Mouse (Mus musculus) heart, adult 2 months (tissue): ENCODE measurements around the gene Ptch1. TPM values are rescaled to one million over a fixed set of nuclear protein-coding genes. Genes with fewer than 3 reads are reported as not detected.

ENCODE experiments used
- DNase-seq, 2 experiments: peaks; one replicate each; pipeline ENCODE4 v3.0.0; 2021
- H3K27ac ChIP-seq: fragments of 200-600 bp; 2 replicates; pipeline ENCODE4 v1.8.1; 2022
- H3K27me3 ChIP-seq: fragments of 200-500 bp; 2 replicates; pipeline ENCODE4 v1.6.1; 2012; ENCODE audit warnings: mild to moderate bottlenecking, low read length, inconsistent platforms, mixed read lengths; ENCODE audit not compliant: control insufficient read depth, insufficient read depth
- H3K36me3 ChIP-seq: fragments of 200-500 bp; 2 replicates; pipeline ENCODE4 v1.6.1; 2012; ENCODE audit warnings: low read length, inconsistent platforms; ENCODE audit not compliant: control insufficient read depth, insufficient read depth
- H3K4me1 ChIP-seq: fragments of 200-500 bp; 2 replicates; pipeline ENCODE4 v1.6.1; 2011; ENCODE audit warnings: low read length; ENCODE audit not compliant: control insufficient read depth, insufficient read depth
- H3K4me3 ChIP-seq: fragments of 200-600 bp; 2 replicates; pipeline ENCODE4 v1.8.1; 2022
- H3K79me2 ChIP-seq: fragments of 200-500 bp; replicated peaks from 2 replicates; pipeline ENCODE4 v1.6.1; 2012; ENCODE audit warnings: mild to moderate bottlenecking, inconsistent platforms, low read length, moderate library complexity, mixed read lengths; ENCODE audit not compliant: control insufficient read depth, insufficient read depth
- H3K9ac ChIP-seq: fragments of 200-500 bp; 2 replicates; pipeline ENCODE4 v1.6.1; 2012; ENCODE audit warnings: low read depth, mild to moderate bottlenecking, control low read depth, inconsistent platforms, low read length, mixed read lengths
- CTCF ChIP-seq: fragments of 200-600 bp; IDR thresholded peaks from 2 replicates; pipeline ENCODE4 v1.8.1; 2022; ENCODE audit warnings: antibody characterized with exemption, mild to moderate bottlenecking, moderate library complexity
- EP300 ChIP-seq: fragments of 200-500 bp; IDR thresholded peaks from 2 replicates; pipeline ENCODE4 v1.6.1; 2011; ENCODE audit warnings: low read depth, low read length, control low read depth; ENCODE audit not compliant: insufficient read depth
- POLR2A ChIP-seq: fragments of 200-500 bp; IDR thresholded peaks from 2 replicates; pipeline ENCODE4 v1.6.1; 2011; ENCODE audit warnings: mild to moderate bottlenecking, low read depth, low read length, control low read depth; ENCODE audit not compliant: insufficient read depth
- WGBS: fragments of 180-500 bp; shearing (Covaris S2); methylation state at CpG from one replicate; pipeline ENCODE4 v1.1.7; 2018; 5-methylcytosine and 5-hydroxymethylcytosine counted together
- intact Hi-C: fragments of 180-260 bp; cut with DNase I; formaldehyde crosslinking; loops from one replicate; pipeline ENCODE4 v1.15.1; 2025
- polyA plus RNA-seq: library from polyadenylated mRNA; depleted of rRNA; stranded (reverse); fragments of >200 nt; gene quantifications from 2 replicates; pipeline ENCODE4 v1.2.3, GENCODE M21; 2012
- total RNA-seq, 2 experiments: library from RNA; stranded (reverse); gene quantifications; 2 replicates each; pipeline ENCODE4 v1.2.3; 2021

The Ptch1 gene
- total and polyA plus RNA-seq, 3 experiments = 6.7 to 16.4 (median 9.3) TPM

GRCm38 (mm10) chr13:63566018-63567015 lies 7.1 kb downstream of the Ptch1 start:
- no peak for TF ChIP-seq CTCF
- 0 out of 2 replicates have a peak, but pooled peaks have one; percentile 29 for TF ChIP-seq EP300
- peak; percentile 54 for TF ChIP-seq POLR2A
- intact Hi-C loops = loop anchor here (5.0 to 10.0 kb wide), 4 partner anchors 246 to 598 kb away; partner anchors contain the start of gene Habp4
- peak overlapping the region; percentile 96 for H3K27ac ChIP-seq

DNA sequence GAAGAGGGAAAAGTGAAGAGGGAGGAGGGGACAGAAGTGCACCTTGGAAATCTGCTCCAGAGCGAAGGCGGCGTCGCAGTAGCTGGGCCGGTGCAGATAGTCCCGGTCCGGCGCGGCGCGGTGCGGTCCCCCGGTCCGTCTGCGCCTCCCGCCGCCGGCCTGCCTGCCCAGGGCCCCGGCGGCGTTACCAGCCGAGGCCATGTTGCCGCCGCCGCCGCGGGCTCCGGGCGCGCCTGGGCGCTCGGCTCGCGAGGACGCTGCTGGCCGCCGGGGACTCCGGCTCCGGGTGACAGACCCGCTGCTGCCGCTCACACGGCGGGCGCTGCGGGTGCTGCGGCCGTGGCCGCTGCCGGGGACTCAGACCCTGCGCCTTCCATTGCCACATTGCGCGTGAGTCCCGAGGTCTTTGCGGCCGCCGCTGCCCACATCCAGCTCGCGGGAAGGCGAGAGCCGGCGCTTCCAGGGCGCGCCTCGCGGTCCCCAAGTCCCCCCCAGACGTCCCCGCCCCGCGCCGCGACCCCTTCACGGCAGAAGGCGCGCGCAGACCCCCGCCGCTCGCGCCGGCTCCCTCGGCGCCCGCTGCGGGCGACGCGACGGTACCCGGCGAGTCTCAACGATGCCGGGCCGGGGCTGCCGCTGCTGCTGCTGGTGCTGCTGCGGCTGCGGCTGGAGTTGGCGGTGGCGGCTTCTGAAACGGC lies 7.9 kb downstream of the Ptch1 start:
- intact Hi-C loops = loop anchor here (5.0 to 10.0 kb wide), 4 partner anchors 247 to 599 kb away; partner anchors contain the start of gene Habp4
- no peaks in the 10 kb centered on the region; the same call in 1 of the 2 replicates for H3K79me2 ChIP-seq

More at GRCm38 (mm10) chr13:63566018-63567015, 7.1 kb downstream of the Ptch1 start:
- H3K9ac ChIP-seq = peak overlapping the region; percentile 92
- H3K4me1 ChIP-seq = no peaks in the 10 kb centered on the region; the same call in 1 of the 2 replicates
- H3K36me3 ChIP-seq = no peaks in the 10 kb centered on the region
- under 1% methylated on average over 46 of the region's 46 CpGs for WGBS
- H3K27me3 ChIP-seq = no peaks in the 10 kb centered on the region
- H3K4me3 ChIP-seq = peak overlapping the region; percentile 78
- no peaks in the 10 kb centered on the region for H3K79me2 ChIP-seq
- peak; percentile 79 to 88 for DNase-seq

DNA sequence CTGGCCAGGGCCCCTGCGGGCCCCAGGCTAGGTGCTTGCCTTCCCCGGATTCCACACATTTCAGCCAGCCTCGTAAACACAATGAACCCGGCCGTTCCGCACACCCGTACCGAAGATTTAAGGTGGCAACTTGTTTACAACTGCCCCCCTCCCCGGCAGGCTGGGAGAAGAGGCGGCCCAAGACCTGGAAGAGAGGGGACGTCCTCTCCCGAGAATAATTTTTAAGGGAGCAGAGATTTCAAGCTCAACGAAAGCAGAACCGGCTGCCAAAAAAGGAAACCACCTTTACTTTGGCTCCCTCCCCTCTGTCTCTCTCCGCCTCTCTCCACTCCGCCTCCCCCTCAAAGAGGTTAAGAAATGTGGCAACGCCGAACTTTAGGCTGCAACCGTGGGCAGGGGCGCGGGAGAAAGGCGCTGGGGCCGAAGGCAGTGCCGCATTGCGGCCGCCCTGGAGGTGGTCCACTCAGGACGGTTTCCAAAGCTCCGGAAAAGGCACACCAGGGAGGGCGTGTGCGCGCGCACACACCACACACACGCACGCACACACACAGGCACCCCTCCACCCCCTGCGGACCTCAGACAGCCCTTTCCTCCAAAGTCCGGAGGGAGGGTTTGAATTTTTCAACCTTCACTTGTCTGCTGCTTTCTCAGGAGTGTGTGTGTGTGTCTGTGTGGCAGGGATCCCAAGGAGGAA lies 8.6 kb downstream of the Ptch1 start:
- no peaks in the 10 kb centered on the region; the same call in 1 of the 2 replicates for H3K4me1 ChIP-seq
- peaks cover 1% of the 10 kb centered on the region; the same call in 1 of the 2 replicates for H3K79me2 ChIP-seq
- intact Hi-C loops = loop anchor here (5.0 to 10.0 kb wide), 6 partner anchors 37 to 600 kb away; partner anchors contain the start of gene Habp4
- peak overlapping the region; percentile 78 for H3K4me3 ChIP-seq
- peak; percentile 84 for TF ChIP-seq POLR2A
- peak; percentile 32; the same call in 1 of the 2 replicates for TF ChIP-seq EP300
- no peak for TF ChIP-seq CTCF
- no peaks in the 10 kb centered on the region for H3K36me3 ChIP-seq
- peak overlapping the region; percentile 92 for H3K9ac ChIP-seq
- DNase-seq = peak; percentile 84 to 85
- no peaks in the 10 kb centered on the region for H3K27me3 ChIP-seq
- WGBS = under 1% methylated on average over 36 of the region's 36 CpGs
- H3K27ac ChIP-seq = peak overlapping the region; percentile 96

More for the DNA sequence above, 7.9 kb downstream of the Ptch1 start:
- no peak for TF ChIP-seq POLR2A
- no peak for TF ChIP-seq EP300
- TF ChIP-seq CTCF = no peak
- Histone ChIP-seq H3K27me3 (no peaks in the 10 kb centered on the region), H3K9ac (peak overlapping the region; percentile 92), H3K36me3 (no peaks in the 10 kb centered on the region), H3K27ac (peak overlapping the region; percentile 96), H3K4me1 (no peaks in the 10 kb centered on the region; the same call in 1 of the 2 replicates), H3K4me3 (peak overlapping the region; percentile 78)
- peak; percentile 71 to 78 for DNase-seq
- under 1% methylated on average over 99 of the region's 99 CpGs for WGBS

DNA sequence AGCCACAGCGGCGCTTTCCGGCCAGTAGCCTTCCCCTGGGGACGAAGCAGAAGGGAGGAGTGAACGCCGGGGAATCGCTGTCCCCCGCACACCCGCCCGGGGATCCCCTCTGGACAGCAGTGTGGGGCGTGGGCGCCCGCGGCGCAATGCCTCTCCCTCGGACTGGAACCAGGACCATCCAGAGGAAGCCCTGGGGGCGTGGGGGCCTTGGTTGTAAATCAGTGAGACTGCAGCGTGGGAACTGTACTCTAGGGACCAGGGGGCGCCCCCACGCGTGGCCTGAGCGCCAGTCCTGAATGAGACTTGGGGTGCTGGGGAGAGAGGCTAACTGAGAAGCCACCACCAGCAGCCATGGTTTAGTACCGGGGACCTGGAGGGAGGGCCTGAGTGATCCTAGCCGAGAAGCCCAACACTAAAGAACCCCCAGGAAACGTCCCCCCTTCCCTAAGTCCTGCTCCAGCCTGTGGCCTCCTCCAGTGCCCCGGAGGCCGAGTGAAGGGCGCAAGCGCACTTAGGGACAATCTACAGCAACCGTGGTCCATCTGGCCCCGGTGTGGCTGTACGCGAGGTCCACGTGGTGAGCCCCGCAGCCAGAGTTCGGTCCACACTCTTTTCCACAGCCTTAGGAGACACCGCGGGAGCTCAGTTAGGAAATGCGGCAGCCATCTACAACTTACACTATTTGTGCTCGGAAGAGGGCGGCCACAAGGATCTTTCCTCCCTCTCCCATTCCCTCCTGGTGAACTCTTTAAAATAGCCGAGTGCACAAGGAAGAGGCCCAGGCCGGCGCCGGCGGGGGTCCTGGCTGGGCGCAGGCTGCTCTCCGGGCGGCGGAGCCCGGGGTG lies 9.4 kb downstream of the Ptch1 start:
- under 1% methylated on average over 51 of the region's 51 CpGs for WGBS
- TF ChIP-seq POLR2A = 0 out of 2 replicates have a peak, but pooled peaks have one; percentile 6
- no peak for TF ChIP-seq EP300
- Histone ChIP-seq H3K79me2 (peaks cover 1% of the 10 kb centered on the region; the same call in 1 of the 2 replicates), H3K9ac (peak overlapping the region; percentile 92), H3K4me1 (no peaks in the 10 kb centered on the region; the same call in 1 of the 2 replicates), H3K4me3 (peak overlapping the region; percentile 78), H3K27me3 (no peaks in the 10 kb centered on the region), H3K36me3 (no peaks in the 10 kb centered on the region), H3K27ac (peak overlapping the region; percentile 96)
- DNase-seq = peak; percentile 72 to 76
- intact Hi-C loops = loop anchor here (1.0 to 10.0 kb wide), 5 partner anchors 18 to 601 kb away; partner anchors contain the start of gene Habp4
